Mouse (Mus musculus) forebrain, embryonic 11.5 days (tissue): ENCODE results near the gene Adk. TPM values are rescaled to one million over a fixed set of nuclear protein-coding genes. Genes with fewer than 3 reads are reported as not detected.
A peak's percentile ranks its signal among the peaks of the same experiment; 100 is the strongest.

ENCODE experiments used
- ATAC-seq: fragments of 200-750 bp; cut with Nextera tagmentation; replicated peaks from 2 replicates; pipeline ENCODE4 v1.8.0; 2017; ENCODE audit warnings: moderate TSS enrichment; ENCODE audit not compliant: low FRiP score
- DNase-seq: peaks from one replicate; pipeline ENCODE4 v3.0.0-alpha.2; 2017; ENCODE audit warnings: low spot score
- H3K27ac ChIP-seq: fragments of 300-500 bp; sonication (generic); 2 replicates; pipeline ENCODE4 v1.5.1; 2014; ENCODE audit warnings: low read depth, low read length
- H3K27me3 ChIP-seq: fragments of 300-500 bp; sonication (generic); 2 replicates; pipeline ENCODE4 v1.6.1; 2014; ENCODE audit warnings: mild to moderate bottlenecking, low read length, mixed read lengths; ENCODE audit not compliant: control insufficient read depth, insufficient read depth
- H3K36me3 ChIP-seq: fragments of 300-500 bp; sonication (generic); 2 replicates; pipeline ENCODE4 v1.6.1; 2014; ENCODE audit warnings: mild to moderate bottlenecking, low read length, moderate library complexity, mixed read lengths; ENCODE audit not compliant: control insufficient read depth, insufficient read depth
- H3K4me1 ChIP-seq: fragments of 300-500 bp; sonication (generic); replicated peaks from 2 replicates; pipeline ENCODE4 v1.6.1; 2014; ENCODE audit warnings: low read length, mixed read lengths; ENCODE audit not compliant: control insufficient read depth, insufficient read depth
- H3K4me2 ChIP-seq: fragments of 300-500 bp; sonication (generic); 2 replicates; pipeline ENCODE4 v1.6.1; 2014; ENCODE audit warnings: low read depth, mild to moderate bottlenecking, low read length, moderate library complexity, mixed read lengths; ENCODE audit not compliant: severe bottlenecking
- H3K4me3 ChIP-seq: fragments of 300-500 bp; sonication (generic); 2 replicates; pipeline ENCODE4 v1.5.1; 2014; ENCODE audit warnings: low read depth, low read length
- H3K9ac ChIP-seq: fragments of 300-500 bp; sonication (generic); 2 replicates; pipeline ENCODE4 v1.6.1; 2014; ENCODE audit warnings: low read length
- H3K9me3 ChIP-seq: fragments of 300-500 bp; sonication (generic); 2 replicates; pipeline ENCODE4 v1.6.1; 2016; ENCODE audit warnings: low read length, mixed read lengths; ENCODE audit not compliant: control insufficient read depth
- WGBS: fragments of 180-500 bp; shearing (Covaris S2); extraction: QIAGEN DNeasy Blood & Tissue Kit; methylation state at CpG from one replicate; pipeline ENCODE4 v1.1.7; 2014; 5-methylcytosine and 5-hydroxymethylcytosine counted together
- polyA plus RNA-seq: library from polyadenylated mRNA; unstranded; fragments of >200 nt; fragmentation: Nextera tagmentation; extraction: Ambion mirVana; gene quantifications from 2 replicates; pipeline ENCODE4 v1.2.1, GENCODE M21; 2014

Adk gene
- polyA plus RNA-seq, 1 experiment from 2014 or later = 138 TPM

DNA sequence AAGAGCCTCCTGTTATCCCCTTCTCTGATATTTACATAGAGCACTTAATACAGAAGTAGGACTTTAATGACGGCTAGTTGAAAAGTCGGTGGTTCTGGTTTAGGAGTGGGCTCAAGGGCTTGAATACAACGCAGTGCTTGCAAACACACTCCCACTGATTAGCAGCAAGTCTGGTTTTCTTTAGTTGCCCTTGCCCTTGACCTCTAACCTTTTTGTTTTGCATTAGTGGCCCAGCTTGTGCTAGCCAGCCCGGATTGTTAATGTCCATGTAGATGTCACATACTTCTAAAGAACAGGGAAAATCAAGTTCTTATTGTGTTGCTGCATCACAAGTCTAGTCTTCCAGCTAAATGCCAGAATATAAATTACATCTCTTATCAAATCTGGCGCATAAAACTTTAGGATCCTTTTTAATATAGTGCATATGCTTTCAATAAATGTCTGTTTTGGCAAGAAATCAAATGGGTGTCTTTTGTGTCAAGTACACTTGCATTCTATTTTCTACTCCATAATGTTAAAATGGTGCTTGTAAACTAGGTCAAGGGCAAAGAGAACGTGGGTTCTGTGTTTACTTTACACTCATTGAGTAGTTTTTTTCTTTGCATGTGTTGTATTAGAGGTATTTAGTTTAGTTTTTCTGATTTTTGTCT, 296.4 kb downstream of the Adk start:
- WGBS = 72% methylated on average over 6 of the region's 6 CpGs
- Histone ChIP-seq H3K27ac (no peak overlapping the region), H3K36me3 (no peaks in the 10 kb centered on the region), H3K27me3 (no peaks in the 10 kb centered on the region), H3K4me1 (no peaks in the 10 kb centered on the region), H3K9ac (no peak overlapping the region), H3K4me2 (no peak overlapping the region), H3K4me3 (no peak overlapping the region), H3K9me3 (no peaks in the 10 kb centered on the region)
- ATAC-seq (no peak), DNase-seq (no peak)

DNA sequence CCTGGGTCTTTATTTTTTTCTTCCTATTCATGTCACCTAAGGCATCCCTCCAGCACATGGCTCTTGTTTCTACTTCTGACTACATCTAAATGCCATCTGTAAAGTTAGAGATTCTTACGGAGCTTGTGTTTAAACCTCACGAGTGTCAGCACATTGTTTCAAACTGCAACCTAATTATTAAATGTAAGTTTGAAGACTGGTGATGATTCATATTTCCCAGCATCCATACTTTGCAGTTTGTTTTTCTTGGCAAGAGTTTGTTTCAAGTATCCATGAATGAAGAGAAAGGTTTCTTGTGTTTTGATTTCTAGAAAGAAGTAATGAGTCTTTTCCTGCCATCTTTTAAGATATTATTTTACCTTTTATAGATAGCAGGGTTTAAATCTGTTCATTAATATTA, 299.3 kb downstream of the Adk start:
- Histone ChIP-seq H3K36me3 (no peaks in the 10 kb centered on the region), H3K4me1 (no peaks in the 10 kb centered on the region), H3K9me3 (no peaks in the 10 kb centered on the region), H3K27me3 (no peaks in the 10 kb centered on the region), H3K4me2 (no peak overlapping the region), H3K27ac (no peak overlapping the region), H3K4me3 (no peak overlapping the region), H3K9ac (no peak overlapping the region)
- DNase-seq = no peak
- WGBS = 92% methylated on average over 2 of the region's 2 CpGs
- no peak for ATAC-seq

- no peaks in the 10 kb centered on the region for H3K27me3 ChIP-seq
- no peak overlapping the region for H3K4me3 ChIP-seq
- no peaks in the 10 kb centered on the region for H3K9me3 ChIP-seq
- ATAC-seq (no peak), DNase-seq (no peak)
- H3K27ac ChIP-seq = no peak overlapping the region
- 86% methylated on average over 1 of the region's 1 CpGs for WGBS
- no peak overlapping the region for H3K4me2 ChIP-seq
- no peak overlapping the region for H3K9ac ChIP-seq
- no peaks in the 10 kb centered on the region for H3K4me1 ChIP-seq
- no peaks in the 10 kb centered on the region for H3K36me3 ChIP-seq
These were observed 303.9 kb downstream of the Adk start for GRCm38 (mm10) chr14:21356286-21356685.

- H3K27ac ChIP-seq = peak overlapping the region; percentile 8; the same call in 1 of the 2 replicates
- no peaks in the 10 kb centered on the region for H3K9me3 ChIP-seq
- ATAC-seq (peak; percentile 44; the same call in 1 of the 2 replicates), DNase-seq (peak; percentile 58)
- H3K4me2 ChIP-seq = no peak overlapping the region
- no peak overlapping the region for H3K9ac ChIP-seq
- WGBS = 58% methylated on average over 10 of the region's 10 CpGs
- no peaks in the 10 kb centered on the region for H3K27me3 ChIP-seq
- H3K4me3 ChIP-seq = no peak overlapping the region
- no peaks in the 10 kb centered on the region for H3K4me1 ChIP-seq
- no peaks in the 10 kb centered on the region for H3K36me3 ChIP-seq
These were observed 307.0 kb downstream of the Adk start for GRCm38 (mm10) chr14:21359207-21359895.

DNA sequence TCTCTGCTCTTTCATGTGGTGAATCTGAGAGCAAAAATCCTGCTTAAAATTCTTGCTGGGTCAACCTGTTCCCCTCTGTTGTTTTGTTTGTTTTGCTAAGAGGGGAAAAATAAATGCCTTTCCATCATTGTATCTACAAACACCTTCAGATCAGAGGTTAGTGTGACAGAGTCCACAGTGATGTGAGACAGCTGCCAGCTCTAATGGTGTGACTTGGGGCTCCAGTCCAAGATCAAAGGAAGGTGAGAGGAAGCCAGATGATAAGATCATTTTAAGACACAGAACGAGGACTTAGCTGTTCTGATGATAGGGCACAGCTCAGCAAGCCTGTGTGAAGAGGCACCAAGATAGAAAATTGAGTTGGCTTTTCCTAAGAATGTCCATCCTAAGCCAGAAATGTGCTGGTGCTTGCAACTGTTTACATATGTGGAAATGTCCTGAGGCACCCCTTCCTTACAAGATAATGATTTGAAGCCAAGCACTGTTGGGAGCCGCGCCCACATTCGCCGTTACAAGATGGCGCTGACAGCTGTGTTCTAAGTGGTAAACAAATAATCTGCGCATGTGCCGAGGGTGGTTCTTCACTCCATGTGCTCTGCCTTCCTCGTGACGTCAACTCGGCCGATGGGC, 307.6 kb downstream of the Adk start:
- WGBS = 98% methylated on average over 6 of the region's 12 CpGs
- Histone ChIP-seq H3K27me3 (no peaks in the 10 kb centered on the region), H3K4me2 (no peak overlapping the region), H3K27ac (0 out of 2 replicates have a peak overlapping the region, but pooled peaks have one; percentile 14), H3K9me3 (no peaks in the 10 kb centered on the region), H3K36me3 (no peaks in the 10 kb centered on the region), H3K4me1 (no peaks in the 10 kb centered on the region), H3K4me3 (no peak overlapping the region), H3K9ac (no peak overlapping the region)
- no peak for ATAC-seq
- no peak for DNase-seq

DNA sequence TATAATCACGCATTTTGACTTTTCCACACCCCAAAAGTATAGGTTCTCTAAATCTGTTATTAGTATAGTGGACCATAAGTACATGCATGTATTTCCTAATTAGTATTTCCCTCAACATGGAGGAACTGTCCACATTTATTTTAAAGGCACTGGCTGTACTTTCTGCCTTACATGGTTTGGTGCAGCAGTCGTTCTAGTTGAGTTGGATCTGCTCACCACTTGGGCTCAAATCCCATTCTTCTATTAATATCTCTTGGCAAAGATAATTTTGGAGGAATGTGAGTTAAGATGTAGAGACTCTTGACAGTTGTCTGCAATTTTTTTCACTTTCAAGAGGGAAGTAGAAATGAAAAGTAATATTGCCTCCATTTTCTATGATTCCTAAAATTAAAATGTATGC, 314.7 kb downstream of the Adk start:
- Histone ChIP-seq H3K4me2 (no peak overlapping the region), H3K4me3 (no peak overlapping the region), H3K9ac (no peak overlapping the region), H3K9me3 (no peaks in the 10 kb centered on the region), H3K4me1 (peaks cover 2% of the 10 kb centered on the region; the same call in 1 of the 2 replicates), H3K27me3 (no peaks in the 10 kb centered on the region), H3K36me3 (no peaks in the 10 kb centered on the region), H3K27ac (peak overlapping the region; percentile 85; the same call in 1 of the 2 replicates)
- ATAC-seq = no peak
- DNase-seq = no peak
- WGBS = 89% methylated on average over 2 of the region's 2 CpGs

- ATAC-seq = peak; percentile 69; the same call in 1 of the 2 replicates
- no peaks in the 10 kb centered on the region for H3K27me3 ChIP-seq
- H3K36me3 ChIP-seq = no peaks in the 10 kb centered on the region
- H3K4me2 ChIP-seq = 0 out of 2 replicates have a peak overlapping the region, but pooled peaks have one; percentile 2
- peaks cover 2% of the 10 kb centered on the region; the same call in 1 of the 2 replicates for H3K4me1 ChIP-seq
- H3K4me3 ChIP-seq = no peak overlapping the region
- DNase-seq = no peak
- 27% methylated on average over 2 of the region's 2 CpGs for WGBS
- H3K9ac ChIP-seq = no peak overlapping the region
- no peaks in the 10 kb centered on the region for H3K9me3 ChIP-seq
- peak overlapping the region; percentile 85 for H3K27ac ChIP-seq
These were observed 316.2 kb downstream of the Adk start for GRCm38 (mm10) chr14:21368622-21369021.

DNA sequence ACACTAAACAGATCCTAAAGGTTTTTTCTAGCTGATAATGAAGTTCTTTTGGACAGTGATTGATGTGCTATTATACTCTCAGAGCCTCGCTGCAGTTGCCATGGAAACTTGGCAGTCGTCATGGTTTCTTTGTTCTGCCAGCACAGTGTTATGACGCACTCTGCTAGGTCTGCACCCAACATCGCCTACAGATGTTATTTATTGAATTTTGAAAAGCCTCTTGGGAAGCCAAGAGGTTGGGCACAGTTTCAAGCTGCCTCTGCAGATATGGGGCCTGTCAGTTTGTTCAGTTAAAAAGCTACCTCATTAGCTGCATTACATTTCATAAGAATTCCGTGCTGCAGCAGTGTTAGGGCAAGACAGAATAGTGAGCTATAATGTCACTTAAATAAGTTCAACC, 316.8 kb downstream of the Adk start:
- Histone ChIP-seq H3K36me3 (no peaks in the 10 kb centered on the region), H3K4me2 (0 out of 2 replicates have a peak overlapping the region, but pooled peaks have one; percentile 1), H3K9me3 (no peaks in the 10 kb centered on the region), H3K27ac (peak overlapping the region; percentile 85), H3K9ac (no peak overlapping the region), H3K4me1 (peaks cover 2% of the 10 kb centered on the region; the same call in 1 of the 2 replicates), H3K27me3 (no peaks in the 10 kb centered on the region), H3K4me3 (no peak overlapping the region)
- DNase-seq (peak; percentile 84), ATAC-seq (peak; percentile 97)
- WGBS = 11% methylated on average over 5 of the region's 5 CpGs
